Mouse (Mus musculus) bone marrow, adult 2 months (tissue): ENCODE measurements around the gene Abi3.

ENCODE experiments used
- CTCF ChIP-seq: fragments of 200-500 bp; IDR thresholded peaks from 2 replicates; pipeline ENCODE4 v1.5.1; 2011; ENCODE audit warnings: low read length, control low read depth; ENCODE audit not compliant: control insufficient read depth, insufficient read depth
- POLR2A ChIP-seq: fragments of 200-500 bp; IDR thresholded peaks from 2 replicates; pipeline ENCODE4 v1.6.1; 2011; ENCODE audit warnings: low read depth, mild to moderate bottlenecking, control low read depth, low read length, borderline replicate concordance; ENCODE audit not compliant: control insufficient read depth

- TF ChIP-seq CTCF = no peak
- TF ChIP-seq POLR2A = no peak
These were observed 33.5 kb upstream of the Abi3 start for GRCm38 (mm10) chr11:95875804-95876203.
